Mouse (Mus musculus) gastrocnemius, postnatal 4 days (tissue): Measurements from ENCODE around the gene Rai14. TPM values are rescaled to one million over a fixed set of nuclear protein-coding genes. Genes with fewer than 3 reads are reported as not detected.
"Not testable (repeated sequence)": the region's sequence is repeated elsewhere in the genome, so short reads cannot be mapped to it uniquely, and the experiment has no call there.

Source experiments
- DNase-seq, 2 experiments: peaks; one replicate each; pipeline ENCODE4 v3.0.0; 2021 to 2022; ENCODE audit warnings: low spot score in 2 of 2, mixed read lengths in 2 of 2
- total RNA-seq, 2 experiments: library from RNA; stranded (reverse); gene quantifications; 2 replicates each; pipeline ENCODE4 v1.2.3; 2021

Gene Rai14
- total RNA-seq, 2 experiments from 2014 or later: 15.7 to 19.3 TPM

DNA sequence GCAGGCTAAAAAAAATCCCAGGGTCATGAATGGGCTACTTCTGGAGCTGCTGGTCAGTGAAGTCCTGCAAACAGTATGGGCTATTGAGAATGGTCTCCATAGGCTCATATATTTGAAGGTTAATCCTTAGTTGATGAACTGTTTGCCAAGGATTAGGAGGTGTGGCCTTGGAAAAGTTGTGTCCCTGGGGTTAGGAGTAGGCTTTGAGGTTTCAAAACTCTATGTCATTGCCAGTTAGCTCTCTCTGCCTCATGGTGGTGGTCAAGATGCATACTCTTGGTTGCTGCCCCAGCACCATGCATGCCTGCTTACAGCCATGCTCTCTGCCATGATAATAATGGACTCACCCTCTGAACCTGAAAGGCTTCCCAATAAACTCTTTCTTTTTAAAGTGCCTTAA lies 160.1 kb downstream of the Rai14 start:
- DNase-seq: no peak

DNA sequence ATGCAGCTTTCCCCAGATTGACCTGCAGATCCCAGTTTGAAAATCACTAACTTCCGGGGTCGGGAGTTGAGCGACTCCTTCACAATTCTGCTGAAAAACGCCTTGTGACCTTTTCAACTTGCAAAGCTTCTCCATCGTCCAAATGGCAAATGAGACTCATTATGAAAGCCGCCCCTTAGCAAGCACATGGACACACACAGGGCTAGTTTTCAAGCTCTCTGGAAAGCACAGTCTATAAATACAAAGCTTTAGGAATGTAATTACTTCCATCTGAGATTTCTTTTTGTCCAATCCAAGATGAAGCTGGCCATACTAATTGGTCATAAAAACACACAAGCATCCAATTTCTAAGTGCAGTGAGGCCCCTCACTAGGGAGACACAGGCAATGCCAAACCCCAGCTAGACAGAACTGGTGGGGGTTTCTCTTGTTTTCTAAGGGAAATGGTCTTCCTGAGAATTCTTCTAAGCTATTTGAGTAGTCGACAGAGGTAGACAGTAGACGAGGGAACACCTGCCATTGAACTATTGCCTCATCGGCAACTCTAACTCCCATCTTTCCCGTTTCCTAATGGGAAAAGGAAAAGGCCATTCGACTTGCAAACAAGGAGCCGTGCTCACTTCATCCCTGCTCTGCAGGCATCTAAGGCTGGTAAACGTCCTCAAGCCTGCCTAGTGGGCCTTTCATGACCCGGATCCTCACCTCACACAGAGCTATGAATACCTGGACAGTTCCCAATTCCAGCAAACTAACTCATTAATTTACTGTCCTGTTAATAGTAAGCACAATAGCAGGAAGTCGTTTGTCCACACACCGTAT lies 173.9 kb downstream of the Rai14 start:
- no peak for DNase-seq

DNA sequence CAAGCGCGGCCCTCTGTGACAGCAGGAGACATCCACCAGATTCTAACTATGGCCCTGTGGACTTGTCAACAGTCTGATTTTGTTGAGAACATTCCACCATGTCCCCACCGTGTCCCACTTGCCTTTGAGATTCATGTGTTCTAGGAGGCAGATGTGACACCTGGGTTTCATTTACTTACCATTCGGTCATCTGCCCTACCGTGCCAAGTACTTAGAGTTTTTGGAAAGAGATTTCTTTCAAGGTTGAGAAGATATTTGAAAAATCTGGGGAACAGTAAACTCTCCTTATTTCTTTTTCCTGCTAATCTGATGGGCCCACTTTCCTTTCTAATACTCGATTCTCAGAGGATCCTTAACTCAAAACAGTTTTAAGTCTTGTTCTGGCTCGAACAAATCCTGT lies 178.5 kb downstream of the Rai14 start:
- DNase-seq: no peak

- DNase-seq: no peak
Observed at GRCm38 (mm10) chr15:10534591-10534990, 179.8 kb downstream of the Rai14 start.

- not testable (repeated sequence) for DNase-seq
Observed at GRCm38 (mm10) chr15:10533361-10533760, 181.1 kb downstream of the Rai14 start.

- DNase-seq: no peak
Observed at GRCm38 (mm10) chr15:10531352-10531751, 183.1 kb downstream of the Rai14 start.

DNA sequence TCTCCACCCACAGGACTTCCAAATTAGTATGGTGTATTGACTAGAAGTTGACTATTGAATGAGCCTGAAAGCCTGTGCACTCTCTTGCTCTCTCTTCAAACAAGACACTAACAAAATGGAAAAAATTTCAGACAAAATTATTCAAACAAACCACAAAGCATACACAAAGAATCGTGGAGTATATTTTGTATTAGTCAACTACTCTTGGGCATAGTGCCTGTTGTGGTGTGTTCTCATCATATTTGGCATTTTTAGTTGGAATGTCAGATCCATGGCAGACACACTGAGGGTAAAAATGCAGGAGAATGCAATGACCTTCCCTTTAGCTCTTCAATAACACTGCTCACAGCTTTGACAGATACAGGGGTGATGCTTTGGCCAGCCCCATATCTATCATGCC lies 188.5 kb downstream of the Rai14 start:
- DNase-seq: no peak

Other genes with a start within 250 kb of the Rai14 start
- 10 to 100 TPM; 20.9 to 26.1 TPM for gene Dnajc21, start 244.1 kb downstream of the Rai14 start, total RNA-seq
- gene Brix1, start 228.7 kb downstream of the Rai14 start, total RNA-seq: 10 to 100 TPM; 30.3 to 31.0 TPM
- gene Rad1, start 228.6 kb downstream of the Rai14 start, total RNA-seq: 10 to 100 TPM in 1 of 2 experiments, 1 to 10 TPM in 1; 8.9 to 10.2 TPM
- not detected for gene Ttc23l, start 156.0 kb downstream of the Rai14 start, total RNA-seq
- gene C1qtnf3, start 237.7 kb upstream of the Rai14 start, total RNA-seq: 100 to 1,000 TPM in 1 of 2 experiments, 10 to 100 TPM in 1; 88.6 to 108 TPM